Mouse (Mus musculus): ENCODE results near the gene Grin3b.

DNA sequence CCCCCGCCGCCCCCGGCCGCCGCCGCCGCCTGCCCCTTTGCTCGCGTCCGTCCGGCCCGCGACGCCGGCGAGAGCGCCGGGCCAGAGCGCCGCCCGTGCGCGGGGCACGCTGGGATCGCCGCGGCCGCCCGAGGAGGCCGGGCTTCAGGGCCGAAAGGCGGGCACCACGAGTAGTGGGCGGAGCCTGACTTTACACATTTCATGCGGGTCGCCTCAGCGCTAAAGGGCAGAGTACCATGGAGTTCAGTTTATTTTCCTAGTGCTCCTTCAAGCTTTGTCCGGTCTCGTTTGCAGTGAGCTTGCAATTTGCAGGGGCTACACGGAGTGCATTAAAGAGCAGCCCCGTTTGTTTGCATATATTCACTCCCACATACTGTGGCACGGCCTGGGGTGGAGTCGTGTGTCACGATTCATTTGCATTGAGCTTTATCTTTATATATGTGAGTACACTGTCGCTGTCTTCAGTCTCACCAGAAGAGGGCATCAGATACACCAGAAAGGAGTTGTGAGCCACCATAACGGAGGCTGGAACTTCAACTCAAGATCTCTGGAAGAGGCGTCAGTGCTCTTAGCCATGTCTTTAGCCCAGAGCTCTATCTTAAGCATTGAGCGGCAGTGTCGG, 13.8 kb downstream of the Grin3b start, which contains the start of gene Tmem259:
- TF ChIP-seq CTCF (IDR thresholded peaks at IDR 0.05) (peak; percentile 88), EP300 (IDR thresholded peaks at IDR 0.05) (0 out of 2 replicates have a peak, but pooled peaks have one; percentile 26)

All from lung, postnatal 0 days (tissue).